Mouse (Mus musculus): ENCODE measurements at regions not wholly inside any gene's neighbourhood (a gene's known extent, or its start where the extent isn't known, plus 50 kb on each side); places are given as distances from the start of the nearest gene placed in this dataset.
"Not testable (repeated sequence)": the region's sequence is repeated elsewhere in the genome, so short reads cannot be mapped to it uniquely, and the experiment has no call there.

- peak in 1 of 2 experiments; percentile 50 for DNase-seq
- TF ChIP-seq CTCF (IDR thresholded peaks at IDR 0.05; ENCODE audit: borderline replicate concordance, insufficient read depth, low read depth, low read length) (no peak), POLR2A (IDR thresholded peaks at IDR 0.05; ENCODE audit: borderline replicate concordance, insufficient read depth, low read length) (no peak)
- Histone ChIP-seq H3K4me1 (ENCODE audit: control insufficient read depth, insufficient read depth, low read length) (no peaks in the 10 kb centered on the region), H3K4me3 (replicated peaks; ENCODE audit: insufficient read depth, low read depth, low read length) (no peak overlapping the region), H3K27ac (ENCODE audit: insufficient read depth, low read length) (no peak overlapping the region), H3K27me3 (ENCODE audit: control insufficient read depth, insufficient read depth, low read length) (no peaks in the 10 kb centered on the region)
Observed at GRCm38 (mm10) chr1:164744955-164745608, 51.4 kb upstream of the Dpt start.

GRCm38 (mm10) chr1:164744499-164744898 is 51.9 kb upstream of the Dpt start:
- no peak for DNase-seq
- no peaks in the 10 kb centered on the region for H3K4me1 ChIP-seq (ENCODE audit: control insufficient read depth, insufficient read depth, low read length)
- no peak overlapping the region for H3K4me3 ChIP-seq (replicated peaks; ENCODE audit: insufficient read depth, low read depth, low read length)
- no peak overlapping the region for H3K27ac ChIP-seq (ENCODE audit: insufficient read depth, low read length)
- H3K27me3 ChIP-seq (ENCODE audit: control insufficient read depth, insufficient read depth, low read length): no peaks in the 10 kb centered on the region
- 64% methylated on average over 3 of the region's 3 CpGs for WGBS
- TF ChIP-seq CTCF (IDR thresholded peaks at IDR 0.05; ENCODE audit: borderline replicate concordance, insufficient read depth, low read depth, low read length) (no peak), POLR2A (IDR thresholded peaks at IDR 0.05; ENCODE audit: borderline replicate concordance, insufficient read depth, low read length) (no peak)

- 96% methylated on average over 9 of the region's 9 CpGs for WGBS
- not testable (repeated sequence) for DNase-seq; H3K4me3 ChIP-seq (replicated peaks; ENCODE audit: insufficient read depth, low read depth, low read length); H3K4me1 ChIP-seq (ENCODE audit: control insufficient read depth, insufficient read depth, low read length); H3K27me3 ChIP-seq (ENCODE audit: control insufficient read depth, insufficient read depth, low read length); H3K27ac ChIP-seq (ENCODE audit: insufficient read depth, low read length)
Observed at GRCm38 (mm10) chr1:164742897-164743296, 53.5 kb upstream of the Dpt start.

- no peak overlapping the region for H3K27ac ChIP-seq (ENCODE audit: insufficient read depth, low read length)
- H3K4me3 ChIP-seq (replicated peaks; ENCODE audit: insufficient read depth, low read depth, low read length): no peak overlapping the region
- no peaks in the 10 kb centered on the region for H3K27me3 ChIP-seq (ENCODE audit: control insufficient read depth, insufficient read depth, low read length)
- TF ChIP-seq CTCF (IDR thresholded peaks at IDR 0.05; ENCODE audit: borderline replicate concordance, insufficient read depth, low read depth, low read length): no peak
- TF ChIP-seq POLR2A (IDR thresholded peaks at IDR 0.05; ENCODE audit: borderline replicate concordance, insufficient read depth, low read length): no peak
- no peak for DNase-seq
- no peaks in the 10 kb centered on the region for H3K4me1 ChIP-seq (ENCODE audit: control insufficient read depth, insufficient read depth, low read length)
- 67% methylated on average over 1 of the region's 1 CpGs for WGBS
Observed at GRCm38 (mm10) chr1:164735646-164736045, 60.8 kb upstream of the Dpt start.

- Histone ChIP-seq H3K4me3 (replicated peaks; ENCODE audit: insufficient read depth, low read depth, low read length) (no peak overlapping the region), H3K4me1 (ENCODE audit: control insufficient read depth, insufficient read depth, low read length) (no peaks in the 10 kb centered on the region), H3K27ac (ENCODE audit: insufficient read depth, low read length) (no peak overlapping the region), H3K27me3 (ENCODE audit: control insufficient read depth, insufficient read depth, low read length) (no peaks in the 10 kb centered on the region)
- DNase-seq: no peak
- WGBS: 63% methylated on average over 3 of the region's 3 CpGs
- no peak for TF ChIP-seq CTCF (IDR thresholded peaks at IDR 0.05; ENCODE audit: borderline replicate concordance, insufficient read depth, low read depth, low read length)
- no peak for TF ChIP-seq POLR2A (IDR thresholded peaks at IDR 0.05; ENCODE audit: borderline replicate concordance, insufficient read depth, low read length)
Observed at GRCm38 (mm10) chr1:164733741-164734140, 62.7 kb upstream of the Dpt start.

GRCm38 (mm10) chr1:164722054-164722453 is 74.4 kb upstream of the Dpt start:
- WGBS: 18% methylated on average over 1 of the region's 1 CpGs
- TF ChIP-seq CTCF (IDR thresholded peaks at IDR 0.05; ENCODE audit: borderline replicate concordance, insufficient read depth, low read depth, low read length) (no peak), POLR2A (IDR thresholded peaks at IDR 0.05; ENCODE audit: borderline replicate concordance, insufficient read depth, low read length) (no peak)
- no peaks in the 10 kb centered on the region; the same call in 1 of the 2 replicates for H3K4me1 ChIP-seq (ENCODE audit: control insufficient read depth, insufficient read depth, low read length)
- DNase-seq: no peak
- no peak overlapping the region for H3K27ac ChIP-seq (ENCODE audit: insufficient read depth, low read length)
- H3K27me3 ChIP-seq (ENCODE audit: control insufficient read depth, insufficient read depth, low read length): no peaks in the 10 kb centered on the region
- no peak overlapping the region for H3K4me3 ChIP-seq (replicated peaks; ENCODE audit: insufficient read depth, low read depth, low read length)

- no peak for DNase-seq
- no peak for TF ChIP-seq POLR2A (IDR thresholded peaks at IDR 0.05; ENCODE audit: borderline replicate concordance, insufficient read depth, low read length)
- no peak for TF ChIP-seq CTCF (IDR thresholded peaks at IDR 0.05; ENCODE audit: borderline replicate concordance, insufficient read depth, low read depth, low read length)
- H3K4me3 ChIP-seq (replicated peaks; ENCODE audit: insufficient read depth, low read depth, low read length): no peak overlapping the region
- 44% methylated on average over 2 of the region's 2 CpGs for WGBS
- no peaks in the 10 kb centered on the region for H3K27me3 ChIP-seq (ENCODE audit: control insufficient read depth, insufficient read depth, low read length)
- H3K4me1 ChIP-seq (ENCODE audit: control insufficient read depth, insufficient read depth, low read length): no peaks in the 10 kb centered on the region
- no peak overlapping the region for H3K27ac ChIP-seq (ENCODE audit: insufficient read depth, low read length)
Observed at GRCm38 (mm10) chr1:164714905-164715304, 81.5 kb upstream of the Dpt start.

GRCm38 (mm10) chr1:164713798-164714551 is 82.5 kb upstream of the Dpt start:
- Histone ChIP-seq H3K4me1 (ENCODE audit: control insufficient read depth, insufficient read depth, low read length) (no peaks in the 10 kb centered on the region), H3K27ac (ENCODE audit: insufficient read depth, low read length) (no peak overlapping the region), H3K27me3 (ENCODE audit: control insufficient read depth, insufficient read depth, low read length) (no peaks in the 10 kb centered on the region), H3K4me3 (replicated peaks; ENCODE audit: insufficient read depth, low read depth, low read length) (no peak overlapping the region)
- no peak for DNase-seq
- 74% methylated on average over 4 of the region's 4 CpGs for WGBS
- no peak for TF ChIP-seq CTCF (IDR thresholded peaks at IDR 0.05; ENCODE audit: borderline replicate concordance, insufficient read depth, low read depth, low read length)
- no peak for TF ChIP-seq POLR2A (IDR thresholded peaks at IDR 0.05; ENCODE audit: borderline replicate concordance, insufficient read depth, low read length)
